Mouse (Mus musculus) limb, embryonic 13.5 days (tissue): Measurements from ENCODE around the gene Tmbim6. TPM values are rescaled to one million over a fixed set of nuclear protein-coding genes. Genes with fewer than 3 reads are reported as not detected.

Experiments used
- ATAC-seq: fragments of 200-750 bp; cut with Nextera tagmentation; 2 replicates; pipeline ENCODE4 v1.8.0; 2017; ENCODE audit warnings: low read depth, moderate number of reproducible peaks, moderate TSS enrichment; ENCODE audit not compliant: low FRiP score
- H3K27ac ChIP-seq: fragments of 300-500 bp; sonication (generic); 2 replicates; pipeline ENCODE4 v1.5.1; 2015; ENCODE audit warnings: inconsistent platforms, mild to moderate bottlenecking, moderate library complexity
- H3K27me3 ChIP-seq: fragments of 300-500 bp; sonication (generic); 2 replicates; pipeline ENCODE4 v1.6.1; 2015; ENCODE audit warnings: mild to moderate bottlenecking, inconsistent platforms
- H3K36me3 ChIP-seq: fragments of 300-500 bp; sonication (generic); 2 replicates; pipeline ENCODE4 v1.6.1; 2015; ENCODE audit warnings: inconsistent platforms, mild to moderate bottlenecking, moderate library complexity
- H3K4me1 ChIP-seq: fragments of 300-500 bp; sonication (generic); 2 replicates; pipeline ENCODE4 v1.6.1; 2015; ENCODE audit warnings: inconsistent platforms
- H3K4me2 ChIP-seq: fragments of 300-500 bp; sonication (generic); replicated peaks from 2 replicates; pipeline ENCODE4 v1.6.1; 2015; ENCODE audit warnings: inconsistent platforms, mild to moderate bottlenecking, moderate library complexity
- H3K4me3 ChIP-seq: fragments of 300-500 bp; sonication (generic); 2 replicates; pipeline ENCODE4 v1.5.1; 2015; ENCODE audit warnings: moderate library complexity, mild to moderate bottlenecking, inconsistent platforms
- H3K9ac ChIP-seq: fragments of 300-500 bp; sonication (generic); 2 replicates; pipeline ENCODE4 v1.6.1; 2015; ENCODE audit warnings: mild to moderate bottlenecking, inconsistent platforms
- H3K9me3 ChIP-seq: fragments of 300-500 bp; sonication (generic); 2 replicates; pipeline ENCODE4 v1.6.1; 2016; ENCODE audit warnings: inconsistent platforms
- WGBS: fragments of 180-500 bp; shearing (Covaris S2); methylation state at CpG from one replicate; pipeline ENCODE4 v1.1.7; 2015; 5-methylcytosine and 5-hydroxymethylcytosine counted together
- polyA plus RNA-seq: library from polyadenylated mRNA; unstranded; fragments of >200 nt; fragmentation: Nextera tagmentation; extraction: Ambion mirVana; gene quantifications from 2 replicates; pipeline ENCODE4 v1.2.1, GENCODE M21; 2015

Tmbim6 gene
- polyA plus RNA-seq, 1 experiment from 2014 or later: 298 TPM

DNA sequence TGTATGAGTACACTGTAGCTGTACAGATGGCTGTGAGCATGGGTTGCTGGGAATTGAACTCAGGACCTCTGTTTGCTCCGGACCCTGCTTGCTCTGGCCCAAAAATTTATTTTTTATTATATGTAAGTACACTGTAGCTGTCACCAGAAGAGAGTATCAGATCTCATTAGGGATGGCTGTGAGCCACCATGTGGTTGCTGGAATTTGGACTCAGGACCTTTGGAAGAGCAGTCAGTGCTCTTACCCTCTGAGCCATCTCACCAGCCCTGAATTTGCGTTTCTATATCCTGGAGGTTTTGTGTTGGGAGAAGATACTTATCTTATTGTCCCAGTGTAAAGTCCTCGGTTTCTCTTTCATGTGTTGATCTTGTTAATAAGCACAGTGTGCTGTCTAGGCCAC is 5.9 kb upstream of the Tmbim6 start:
- H3K27ac ChIP-seq: no peak overlapping the region

DNA sequence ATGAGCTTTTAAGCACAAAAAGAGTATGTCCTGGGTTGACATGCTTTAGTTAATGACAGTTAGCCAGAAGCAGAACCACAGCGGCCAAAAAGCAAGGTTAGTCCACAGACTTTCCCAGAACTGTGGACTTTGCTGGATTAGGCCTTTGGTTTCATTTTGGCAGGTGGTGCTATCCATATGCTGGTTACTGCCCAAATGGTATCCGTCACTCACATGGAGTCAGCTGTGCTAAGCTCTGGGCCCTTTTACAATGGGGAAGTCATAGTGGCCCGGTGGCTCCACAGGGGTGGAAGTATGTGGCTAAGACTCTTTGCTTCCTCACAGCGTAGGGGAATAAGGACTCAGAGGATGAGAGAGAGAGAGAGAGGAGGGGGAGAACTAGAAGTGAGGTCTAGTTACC is 4.7 kb upstream of the Tmbim6 start:
- ATAC-seq: no peak

More for the DNA sequence above, 5.9 kb upstream of the Tmbim6 start:
- Histone ChIP-seq H3K4me2 (no peak overlapping the region), H3K36me3 (no peaks in the 10 kb centered on the region), H3K4me3 (no peak overlapping the region), H3K4me1 (peaks cover 11% of the 10 kb centered on the region), H3K9ac (no peak overlapping the region), H3K27me3 (no peaks in the 10 kb centered on the region), H3K9me3 (no peaks in the 10 kb centered on the region)
- 84% methylated on average over 3 of the region's 3 CpGs for WGBS
- no peak for ATAC-seq

GRCm38 (mm10) chr15:99390472-99391401 is 1.9 kb upstream of the Tmbim6 start:
- no peak for ATAC-seq

More for the DNA sequence above, 4.7 kb upstream of the Tmbim6 start:
- Histone ChIP-seq H3K4me1 (peaks cover 16% of the 10 kb centered on the region), H3K27me3 (no peaks in the 10 kb centered on the region), H3K36me3 (no peaks in the 10 kb centered on the region), H3K9me3 (no peaks in the 10 kb centered on the region), H3K27ac (no peak overlapping the region), H3K9ac (no peak overlapping the region), H3K4me2 (no peak overlapping the region), H3K4me3 (no peak overlapping the region)
- 73% methylated on average over 4 of the region's 4 CpGs for WGBS

DNA sequence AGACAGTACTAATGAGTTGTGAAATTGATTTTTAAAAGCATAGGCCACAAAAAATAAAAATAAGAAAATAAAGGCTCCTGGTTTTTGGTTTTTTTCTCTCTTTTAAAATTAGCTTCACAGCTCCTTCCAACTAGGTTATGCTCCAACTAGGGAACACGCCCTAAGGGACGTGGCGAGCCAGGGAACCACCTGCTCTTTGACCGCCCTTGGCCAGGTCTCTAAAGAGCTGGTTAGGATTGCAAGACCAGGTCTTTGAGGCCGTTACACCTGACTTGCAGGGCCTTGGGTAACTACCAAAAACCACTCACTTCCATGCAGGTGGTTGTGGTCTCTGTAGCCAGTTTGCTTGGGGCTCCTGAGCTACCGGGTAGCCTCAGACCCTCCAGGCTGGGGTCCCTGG is 707 bp upstream of the Tmbim6 start:
- no peaks in the 10 kb centered on the region for H3K9me3 ChIP-seq
- no peaks in the 10 kb centered on the region for H3K36me3 ChIP-seq
- H3K4me3 ChIP-seq: peak overlapping the region; percentile 85
- H3K4me2 ChIP-seq: peak overlapping the region; percentile 65
- peak overlapping the region; percentile 59 for H3K9ac ChIP-seq
- H3K27ac ChIP-seq: peak overlapping the region; percentile 44; the same call in 1 of the 2 replicates
- 78% methylated on average over 6 of the region's 6 CpGs for WGBS
- no peak for ATAC-seq
- H3K4me1 ChIP-seq: peaks cover 38% of the 10 kb centered on the region
- H3K27me3 ChIP-seq: no peaks in the 10 kb centered on the region

More at GRCm38 (mm10) chr15:99390472-99391401, 1.9 kb upstream of the Tmbim6 start:
- Histone ChIP-seq H3K9me3 (no peaks in the 10 kb centered on the region), H3K36me3 (no peaks in the 10 kb centered on the region), H3K27ac (no peak overlapping the region), H3K4me1 (peaks cover 26% of the 10 kb centered on the region), H3K9ac (no peak overlapping the region), H3K4me3 (no peak overlapping the region), H3K27me3 (no peaks in the 10 kb centered on the region), H3K4me2 (no peak overlapping the region)
- WGBS: 62% methylated on average over 7 of the region's 7 CpGs

DNA sequence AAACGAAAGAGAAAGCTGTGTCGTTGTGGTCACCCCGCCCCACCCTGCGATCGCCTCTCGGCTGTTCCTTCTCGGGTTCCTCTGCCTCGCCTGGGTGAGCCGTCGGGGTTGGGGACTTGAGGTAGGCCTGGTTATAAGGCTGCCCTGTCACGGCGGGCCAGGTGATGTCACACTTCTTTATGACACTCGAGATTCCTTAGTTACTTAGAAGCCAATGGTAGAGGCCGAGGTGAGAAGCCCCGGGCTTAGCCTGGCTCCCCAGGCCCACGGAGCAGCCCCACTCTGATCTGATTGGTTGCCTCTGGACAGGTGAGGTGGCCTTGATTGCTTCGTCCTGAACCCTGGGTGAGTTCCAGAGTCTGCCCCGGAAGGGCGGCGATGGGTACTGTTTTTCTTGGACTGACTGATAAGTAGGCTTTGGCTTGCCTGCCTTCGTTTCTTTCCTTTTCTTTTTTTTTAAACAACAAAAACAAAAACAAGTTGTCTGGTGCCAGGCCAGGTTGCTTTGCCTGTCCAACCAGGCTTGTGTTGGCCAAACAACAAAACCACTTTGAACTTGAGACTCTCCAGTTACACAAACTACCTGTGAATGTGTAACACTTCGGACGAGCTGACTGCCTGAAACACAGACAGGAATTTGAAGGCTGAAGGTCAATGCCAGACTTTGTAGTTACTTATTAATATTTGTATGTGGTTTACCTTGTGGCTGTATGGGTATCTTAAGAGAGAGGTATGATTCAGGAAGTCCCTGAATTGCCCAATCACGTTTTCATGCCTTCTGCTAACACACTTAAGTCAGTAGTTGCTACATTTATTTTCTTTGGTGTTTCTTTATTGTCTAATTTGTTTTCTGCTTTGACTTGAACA is 937 bp downstream of the Tmbim6 start:
- H3K9me3 ChIP-seq: no peaks in the 10 kb centered on the region
- 7% methylated on average over 24 of the region's 24 CpGs for WGBS
- H3K36me3 ChIP-seq: no peaks in the 10 kb centered on the region
- peak overlapping the region; percentile 98 for H3K4me2 ChIP-seq
- peaks cover 50% of the 10 kb centered on the region for H3K4me1 ChIP-seq
- H3K9ac ChIP-seq: peak overlapping the region; percentile 95
- no peaks in the 10 kb centered on the region for H3K27me3 ChIP-seq
- peak overlapping the region; percentile 85 for H3K4me3 ChIP-seq
- peak overlapping the region; percentile 92 for H3K27ac ChIP-seq
- ATAC-seq: 0 out of 2 replicates have a peak, but pooled peaks have one; percentile 1

DNA sequence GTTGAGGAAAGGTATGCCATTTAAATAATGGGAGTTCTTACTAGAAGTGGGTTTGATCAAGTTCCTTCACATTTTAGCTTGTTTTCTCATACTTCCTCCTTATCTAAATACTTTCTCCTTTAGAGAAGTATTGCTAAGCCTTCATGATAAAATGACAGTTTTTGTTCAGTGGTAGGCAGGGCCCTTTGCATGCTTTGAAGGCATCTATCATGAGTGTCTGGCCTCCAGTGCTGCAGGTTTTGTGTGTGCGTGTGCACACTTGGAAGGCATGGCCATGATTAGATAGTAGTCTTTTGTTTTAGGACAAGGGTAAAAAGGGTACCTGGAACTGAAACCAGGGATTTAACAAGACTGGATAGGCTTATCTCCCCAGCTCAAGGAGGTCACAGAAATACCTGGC is 3.8 kb downstream of the Tmbim6 start:
- no peaks in the 10 kb centered on the region for H3K9me3 ChIP-seq
- H3K4me2 ChIP-seq: no peak overlapping the region
- peaks cover 6% of the 10 kb centered on the region; the same call in 1 of the 2 replicates for H3K36me3 ChIP-seq
- no peak overlapping the region for H3K27ac ChIP-seq
- WGBS: 90% methylated on average over 1 of the region's 1 CpGs
- no peak for ATAC-seq
- H3K4me1 ChIP-seq: peaks cover 67% of the 10 kb centered on the region
- H3K9ac ChIP-seq: 0 out of 2 replicates have a peak overlapping the region, but pooled peaks have one; percentile 8
- H3K4me3 ChIP-seq: no peak overlapping the region
- H3K27me3 ChIP-seq: no peaks in the 10 kb centered on the region

DNA sequence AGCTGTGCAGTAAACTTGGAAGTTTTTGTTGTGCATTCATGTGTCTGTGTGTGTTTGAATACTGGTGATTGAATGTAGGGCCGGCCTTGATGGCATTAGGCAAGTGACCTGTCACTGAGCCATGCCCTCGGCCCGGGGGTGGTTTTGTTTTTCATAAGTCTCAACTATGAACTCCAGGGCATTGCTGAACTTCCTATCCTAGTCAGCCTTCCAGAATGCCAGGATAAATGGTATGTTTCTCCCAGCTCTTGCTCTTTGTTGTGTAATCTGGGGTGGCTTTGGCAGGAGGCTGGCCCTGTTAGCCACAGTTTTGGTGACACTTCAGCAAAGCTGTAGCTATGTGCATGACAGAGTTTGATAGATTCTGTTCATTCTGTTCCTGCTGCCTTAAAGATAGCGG is 4.2 kb downstream of the Tmbim6 start:
- H3K9ac ChIP-seq: 0 out of 2 replicates have a peak overlapping the region, but pooled peaks have one; percentile 8
- no peaks in the 10 kb centered on the region for H3K27me3 ChIP-seq
- H3K4me1 ChIP-seq: peaks cover 66% of the 10 kb centered on the region
- ATAC-seq: no peak
- peaks cover 6% of the 10 kb centered on the region for H3K36me3 ChIP-seq
- H3K4me2 ChIP-seq: no peak overlapping the region
- WGBS: 83% methylated on average over 4 of the region's 4 CpGs
- H3K9me3 ChIP-seq: no peaks in the 10 kb centered on the region
- no peak overlapping the region for H3K27ac ChIP-seq
- H3K4me3 ChIP-seq: no peak overlapping the region

DNA sequence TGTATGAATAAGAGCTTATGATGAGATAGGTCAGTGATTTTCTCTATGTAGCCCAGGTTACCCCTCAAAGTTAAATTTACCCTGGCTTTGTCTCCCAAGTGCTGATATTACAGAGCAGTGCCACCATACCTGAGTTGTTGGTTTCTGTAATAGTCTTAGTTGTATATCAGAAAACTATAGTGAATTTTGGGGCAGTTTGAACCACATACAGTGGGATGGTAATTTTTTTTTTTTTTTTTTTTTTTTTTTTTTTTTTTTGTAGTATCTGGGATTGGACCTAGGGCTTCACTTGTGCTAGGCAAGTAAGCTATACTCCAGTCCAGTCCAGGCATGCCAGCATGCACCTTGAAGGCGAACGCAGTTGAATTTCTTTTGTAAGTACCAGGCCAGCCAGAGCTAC is 4.9 kb downstream of the Tmbim6 start:
- no peak for ATAC-seq
- H3K9me3 ChIP-seq: no peaks in the 10 kb centered on the region
- peaks cover 14% of the 10 kb centered on the region for H3K36me3 ChIP-seq
- no peak overlapping the region for H3K4me3 ChIP-seq
- 92% methylated on average over 2 of the region's 2 CpGs for WGBS
- H3K4me2 ChIP-seq: no peak overlapping the region
- peaks cover 62% of the 10 kb centered on the region for H3K4me1 ChIP-seq
- H3K9ac ChIP-seq: no peak overlapping the region
- no peaks in the 10 kb centered on the region for H3K27me3 ChIP-seq
- H3K27ac ChIP-seq: no peak overlapping the region

DNA sequence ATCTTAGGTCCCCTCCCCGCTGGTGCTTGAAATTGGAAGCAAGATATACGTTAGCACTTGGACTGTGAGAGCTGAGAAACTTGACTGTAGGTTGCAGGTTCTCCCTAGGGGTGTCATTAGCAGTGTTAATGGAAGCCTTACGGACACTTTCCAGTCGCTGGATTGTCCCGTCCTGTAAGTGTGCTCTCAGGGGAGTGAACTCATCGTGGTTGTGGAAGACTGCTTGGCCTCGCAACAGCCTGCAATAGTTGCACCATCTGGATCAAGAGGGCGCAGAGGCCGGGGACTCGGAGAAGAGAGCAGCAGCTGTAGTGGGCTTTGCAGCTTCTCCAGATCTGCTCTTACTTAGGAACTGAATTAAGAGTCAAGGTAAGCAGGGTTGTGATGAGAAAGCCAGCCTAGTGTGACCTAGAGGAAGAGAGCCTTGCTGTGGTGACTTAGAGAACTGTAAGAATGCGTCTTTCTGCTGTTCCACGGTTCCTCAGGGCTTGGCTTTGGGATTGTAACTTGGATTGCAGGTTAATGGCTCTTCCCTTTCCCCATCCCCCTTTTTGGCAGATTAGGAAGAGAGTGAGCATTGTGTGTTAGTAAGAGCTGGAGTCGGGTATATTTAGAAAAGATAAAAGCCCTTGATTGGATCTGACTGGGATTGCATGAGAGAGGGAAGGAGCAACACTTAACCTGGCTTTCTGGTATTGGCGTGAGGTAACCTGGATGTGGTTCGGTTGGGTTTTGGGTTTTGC is 7.0 kb downstream of the Tmbim6 start:
- Histone ChIP-seq H3K9ac (no peak overlapping the region), H3K27me3 (no peaks in the 10 kb centered on the region), H3K4me2 (peak overlapping the region; percentile 11; the same call in 1 of the 2 replicates), H3K9me3 (no peaks in the 10 kb centered on the region), H3K27ac (peak overlapping the region; percentile 17; the same call in 1 of the 2 replicates), H3K4me3 (no peak overlapping the region), H3K36me3 (peaks cover 34% of the 10 kb centered on the region), H3K4me1 (peaks cover 52% of the 10 kb centered on the region)
- 61% methylated on average over 15 of the region's 15 CpGs for WGBS
- no peak for ATAC-seq

DNA sequence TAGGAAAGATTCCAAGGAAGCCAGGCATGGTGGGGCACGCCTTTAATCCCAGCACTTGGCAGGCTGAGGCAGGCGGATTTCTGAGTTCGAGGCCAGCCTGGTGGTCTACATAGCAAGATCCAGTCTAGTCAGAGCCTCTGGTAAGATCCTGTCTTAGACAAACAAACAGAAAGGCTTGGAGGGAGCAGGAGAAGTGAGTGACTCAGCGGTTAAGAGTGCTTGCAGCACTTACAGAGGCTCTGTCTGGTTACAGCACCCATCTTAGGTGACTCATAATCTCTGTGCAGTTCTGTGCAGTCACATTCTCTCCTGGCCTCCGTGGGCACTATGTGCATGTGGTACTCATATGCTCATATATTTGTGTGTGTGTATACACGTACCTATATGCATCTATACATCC is 7.9 kb downstream of the Tmbim6 start:
- H3K4me1 ChIP-seq: peaks cover 42% of the 10 kb centered on the region
- H3K27ac ChIP-seq: no peak overlapping the region
- H3K4me2 ChIP-seq: no peak overlapping the region
- H3K9ac ChIP-seq: no peak overlapping the region
- no peak overlapping the region for H3K4me3 ChIP-seq
- H3K36me3 ChIP-seq: peaks cover 43% of the 10 kb centered on the region
- 89% methylated on average over 6 of the region's 6 CpGs for WGBS
- no peak for ATAC-seq
- no peaks in the 10 kb centered on the region for H3K9me3 ChIP-seq
- H3K27me3 ChIP-seq: no peaks in the 10 kb centered on the region

DNA sequence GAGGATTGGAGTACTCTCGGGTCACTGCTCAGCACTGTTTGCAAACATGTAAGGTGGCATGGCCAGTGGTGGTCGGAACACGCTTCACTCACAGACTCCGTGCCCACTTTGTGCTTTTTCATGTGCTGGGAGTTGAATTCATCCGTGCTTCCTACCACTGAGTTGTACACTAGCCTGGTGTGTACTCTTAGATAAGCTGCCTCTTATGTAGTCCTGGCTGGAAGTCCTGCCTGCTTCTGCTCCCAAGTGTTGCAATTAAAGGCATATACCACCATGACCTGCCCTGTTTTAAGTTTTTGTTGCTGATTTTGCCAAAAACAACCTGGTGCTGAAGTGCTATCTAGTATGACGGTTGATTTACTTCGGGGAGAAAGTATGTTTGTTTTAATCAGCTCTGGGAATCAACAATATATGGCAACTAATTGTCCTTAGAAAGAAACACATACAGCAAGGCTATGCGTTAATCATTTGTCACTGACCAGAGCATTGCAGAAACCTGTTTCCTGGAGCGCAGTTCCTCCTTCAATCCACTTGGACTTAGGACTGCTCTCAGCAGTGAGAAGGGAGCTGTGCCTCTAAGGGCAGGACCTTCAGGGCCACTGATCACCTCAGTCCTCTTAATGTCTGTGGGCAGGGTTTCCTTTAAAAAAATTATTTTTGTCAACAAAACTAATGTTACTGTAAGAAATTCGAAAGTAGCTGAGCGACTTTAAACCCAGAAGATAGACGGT is 10.6 kb downstream of the Tmbim6 start:
- 93% methylated on average over 12 of the region's 12 CpGs for WGBS
- H3K9ac ChIP-seq: no peak overlapping the region
- H3K9me3 ChIP-seq: no peaks in the 10 kb centered on the region
- no peak overlapping the region for H3K27ac ChIP-seq
- no peaks in the 10 kb centered on the region for H3K27me3 ChIP-seq
- no peak overlapping the region for H3K4me3 ChIP-seq
- no peak for ATAC-seq
- no peak overlapping the region for H3K4me2 ChIP-seq
- peaks cover 20% of the 10 kb centered on the region for H3K4me1 ChIP-seq
- H3K36me3 ChIP-seq: peaks cover 71% of the 10 kb centered on the region
